Mouse (Mus musculus) right cerebral cortex, adult 18-20 months (tissue): Measurements from ENCODE around the gene Btg4.

Source experiments
- DNase-seq: peaks from one replicate; pipeline ENCODE4 v3.0.0; 2022; ENCODE audit warnings: mixed read lengths

Btg4 gene

GRCm38 (mm10) chr9:51168698-51169097 is 108.0 kb downstream of the Btg4 start:
- no peak for DNase-seq

DNA sequence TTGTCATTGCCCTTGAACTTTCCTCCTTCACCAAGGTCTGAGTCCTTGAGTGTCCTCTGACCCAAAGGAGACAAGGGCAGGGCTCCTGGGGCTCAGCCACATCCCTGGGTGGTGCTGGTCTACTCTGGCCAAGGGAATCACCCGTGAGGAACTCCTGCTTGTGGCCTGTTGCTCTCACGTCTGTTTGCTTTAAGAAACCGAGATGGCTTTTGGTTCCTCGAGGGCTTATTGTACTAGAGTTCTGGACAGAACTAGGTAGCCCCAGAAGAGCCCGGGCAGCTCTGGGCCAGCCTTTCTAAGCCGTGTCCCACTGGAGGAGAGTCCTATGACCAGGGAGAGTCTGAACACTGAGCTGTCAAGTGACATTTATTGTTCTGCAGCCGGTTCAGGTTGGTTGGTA is 108.4 kb downstream of the Btg4 start:
- DNase-seq = no peak
